Mouse (Mus musculus) embryo, embryonic 11.5 days (tissue): ENCODE measurements around the gene Nhsl2.
"Not testable (repeated sequence)": the region's sequence is repeated elsewhere in the genome, so short reads cannot be mapped to it uniquely, and the experiment has no call there.

Source experiments
- DNase-seq: peaks from one replicate; pipeline ENCODE4 v3.0.0-alpha.2; 2012; ENCODE audit warnings: low read depth, low spot score

Gene Nhsl2

GRCm38 (mm10) chrX:102082340-102082739 lies 233.2 kb downstream of the Nhsl2 start:
- DNase-seq: no peak

- no peak for DNase-seq
Measured at GRCm38 (mm10) chrX:102085798-102086443, 236.7 kb downstream of the Nhsl2 start.

DNA sequence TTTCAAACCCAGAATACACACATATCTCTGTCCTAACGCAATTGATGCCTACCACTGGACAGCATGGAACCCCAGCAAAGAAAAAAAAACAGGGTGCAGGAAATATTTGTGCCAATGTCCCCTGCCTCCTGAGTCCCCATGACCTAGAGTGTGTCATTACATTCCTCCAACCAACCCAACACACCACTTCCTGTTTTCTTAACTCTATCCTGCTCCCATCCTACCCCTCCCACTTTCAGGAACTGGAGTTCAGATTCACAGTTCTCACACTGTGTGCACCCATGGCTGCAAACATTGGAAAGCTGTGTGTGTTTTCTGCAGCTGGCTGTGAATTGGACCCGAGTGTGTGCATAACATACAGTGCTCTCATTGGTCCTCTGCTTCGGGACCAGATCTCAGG lies 241.4 kb downstream of the Nhsl2 start:
- DNase-seq: no peak

DNA sequence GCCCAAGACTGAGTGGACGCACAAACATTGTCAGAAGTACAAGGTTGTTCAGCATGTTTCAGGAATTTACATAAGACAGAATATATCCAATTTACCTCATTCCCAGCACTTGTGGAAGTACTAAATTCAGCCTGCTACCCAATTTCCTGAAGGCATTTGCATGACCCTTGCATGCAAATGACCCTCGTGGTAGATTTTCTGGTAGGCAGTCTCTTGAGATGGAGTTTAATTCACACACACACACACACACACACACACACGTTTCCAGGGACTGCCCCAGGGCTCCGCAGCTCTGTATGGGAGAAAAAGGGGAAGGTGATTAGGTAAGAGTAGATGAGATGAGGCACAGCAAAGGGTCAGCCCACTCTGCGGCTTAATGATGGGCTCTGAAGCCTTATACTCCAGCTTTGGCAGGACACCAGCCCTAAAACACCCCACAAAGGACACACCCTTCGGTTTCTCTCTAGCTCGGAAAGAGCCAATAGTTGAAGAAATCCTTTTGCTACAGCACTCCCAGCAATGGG lies 245.3 kb downstream of the Nhsl2 start:
- DNase-seq: no peak

DNA sequence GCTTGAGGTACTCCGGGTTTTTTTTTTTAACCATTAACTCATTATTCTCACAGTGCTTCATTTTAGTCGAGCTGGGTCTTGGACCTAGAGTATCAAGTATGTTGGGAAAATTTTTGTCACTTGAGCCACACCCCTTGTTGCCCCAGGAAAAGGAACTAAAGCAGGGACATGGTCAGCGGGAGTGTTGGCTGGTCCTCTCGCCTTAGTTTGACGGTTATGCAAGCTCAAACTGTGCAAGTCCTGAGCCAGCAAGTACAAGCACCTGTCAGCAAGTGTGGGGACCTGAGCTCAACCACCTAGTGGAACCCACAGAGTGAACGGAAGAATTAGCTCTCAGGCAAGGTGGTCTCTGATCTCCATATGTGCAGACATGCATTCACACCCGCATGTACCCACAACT lies 252.7 kb downstream of the Nhsl2 start:
- no peak for DNase-seq

DNA sequence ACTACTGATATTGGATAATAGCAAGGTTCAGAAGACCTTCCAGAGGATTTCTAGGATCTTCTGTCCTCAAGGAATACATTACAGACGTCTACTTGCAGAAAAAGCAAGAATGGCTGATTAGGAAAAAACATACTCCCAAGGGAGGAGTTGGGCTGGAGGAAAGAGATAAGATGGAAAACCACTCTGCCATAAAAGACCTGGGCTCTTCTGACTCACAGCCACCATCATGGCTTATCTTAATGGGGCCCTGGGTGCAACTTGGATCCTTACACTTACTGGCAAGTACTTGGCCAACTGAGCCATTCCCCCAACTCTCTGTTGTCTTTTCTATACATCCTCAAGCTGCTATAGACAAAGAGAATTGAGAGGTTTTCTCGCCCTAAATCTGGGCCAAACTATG lies 254.6 kb downstream of the Nhsl2 start:
- DNase-seq: not testable (repeated sequence)

GRCm38 (mm10) chrX:102109349-102109748 lies 260.2 kb downstream of the Nhsl2 start:
- DNase-seq: not testable (repeated sequence)

- DNase-seq: no peak
Measured at GRCm38 (mm10) chrX:102115676-102116075, 266.5 kb downstream of the Nhsl2 start.

DNA sequence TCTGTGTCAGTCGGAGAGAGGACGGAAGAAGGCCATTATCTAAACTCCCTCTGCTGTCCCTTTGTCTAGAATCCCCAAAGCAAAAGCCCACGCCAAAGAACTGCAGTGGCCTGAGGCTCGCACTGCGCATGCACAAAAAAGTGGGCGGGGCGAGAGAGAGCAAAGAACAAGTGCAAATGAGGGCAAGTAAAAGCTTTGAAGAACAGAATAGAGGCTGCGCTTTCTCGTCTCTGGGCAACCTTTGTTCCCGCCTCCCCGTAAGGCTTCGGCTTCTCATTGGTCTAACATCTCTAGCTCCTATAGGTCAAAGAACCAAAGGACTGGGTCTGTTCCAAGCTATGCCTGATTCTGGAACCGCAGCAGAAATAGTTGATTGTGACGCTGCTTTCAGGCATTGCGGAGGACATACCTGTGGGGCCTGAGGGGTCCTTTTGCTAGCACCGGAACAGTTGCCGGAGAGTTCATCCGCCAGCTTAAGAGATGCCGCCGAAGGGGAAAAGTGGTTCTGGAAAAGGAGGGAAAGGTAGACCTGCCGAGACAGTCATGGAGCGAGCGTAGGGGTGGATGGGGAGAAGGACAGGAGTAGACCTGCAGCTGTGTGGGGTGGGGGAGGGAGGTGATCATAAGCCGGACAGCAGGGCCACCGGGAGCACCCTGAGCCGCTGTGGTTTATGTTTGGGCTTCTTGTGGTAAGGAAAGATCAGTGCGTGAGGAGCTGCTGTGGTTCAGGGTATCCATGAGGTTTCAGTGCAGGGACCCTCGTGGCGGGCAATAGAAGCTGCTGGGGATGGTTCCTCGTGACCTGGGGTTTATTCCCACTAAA lies 270.1 kb downstream of the Nhsl2 start, which contains the start of gene Pin4:
Gene Pin4, plus strand, starts transcription at position 406 of the 823 bp plus-strand sequence.
- DNase-seq: peak; percentile 89

- DNase-seq: no peak
Measured at GRCm38 (mm10) chrX:102121321-102121720, 272.1 kb downstream of the Nhsl2 start.

- no peak for DNase-seq
Measured at GRCm38 (mm10) chrX:102141157-102141556, 292.0 kb downstream of the Nhsl2 start.
